In the genomic region with DNA sequence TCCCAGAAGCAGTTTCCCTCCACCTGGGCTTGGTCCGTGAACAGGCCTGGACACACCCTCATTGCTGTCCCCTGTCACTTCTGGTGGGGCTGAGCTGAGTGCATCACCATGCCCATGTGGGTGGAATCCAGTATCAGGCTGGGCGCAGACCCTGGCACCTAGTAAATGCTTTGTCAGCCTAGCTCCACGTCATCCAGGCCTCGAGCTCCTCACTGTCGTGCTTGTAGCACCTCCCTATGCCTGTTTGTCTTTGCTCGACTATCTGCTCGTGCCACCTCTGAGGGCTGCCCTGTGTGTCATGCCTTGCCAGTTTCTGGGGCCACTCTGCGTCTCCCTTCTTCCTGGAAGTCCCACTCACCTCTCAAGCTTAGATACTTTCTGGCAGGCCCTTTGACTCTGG, we compare ENCODE assay signal across 11 mouse cellular contexts. TPM values are rescaled to one million over a fixed set of nuclear protein-coding genes. Genes with fewer than 3 reads are reported as not detected.
DNase-seq lines count a peak whose midpoint lies in the region; ATAC-seq and TF ChIP-seq lines count a peak whose summit lies in the region.
"Had no signal": no experiment of that assay in that cellular context is flagged by ENCODE, and none has a peak within 500 bp of the region (broad histone marks: within the 10 kb centered on the region; RNA-seq: fewer than 3 reads in every experiment).

No protein-coding gene starts in this region.

- H3K27ac ChIP-seq in heart, embryonic 13.5 days (replicated peaks), result peak overlapping the region; percentile 89
- 0 out of 2 replicates have a peak overlapping the region, but pooled peaks have one; percentile 1 for H3K27ac ChIP-seq in embryonic facial prominence, embryonic 15.5 days (replicated peaks)
- peak overlapping the region; percentile 56 for H3K27ac ChIP-seq in liver, embryonic 13.5 days
- no peak overlapping the region for H3K27ac ChIP-seq in midbrain, embryonic 16.5 days (ENCODE audit: low read length)

- peak overlapping the region; percentile 84 for H3K4me2 ChIP-seq in heart, embryonic 13.5 days
- no peak overlapping the region for H3K4me2 ChIP-seq in embryonic facial prominence, embryonic 15.5 days (replicated peaks)
- peak overlapping the region; percentile 96 for H3K4me2 ChIP-seq in liver, embryonic 13.5 days
- no peak overlapping the region for H3K4me2 ChIP-seq in midbrain, embryonic 16.5 days (ENCODE audit: low read length)

- H3K9me3 ChIP-seq in heart, embryonic 13.5 days, result no peaks in the 10 kb centered on the region
- no peaks in the 10 kb centered on the region for H3K9me3 ChIP-seq in G1E (replicated peaks)
- H3K9me3 ChIP-seq in embryonic facial prominence, embryonic 15.5 days (replicated peaks), result no peaks in the 10 kb centered on the region
- H3K9me3 ChIP-seq in liver, embryonic 13.5 days (replicated peaks), result no peaks in the 10 kb centered on the region
- no peaks in the 10 kb centered on the region for H3K9me3 ChIP-seq in midbrain, embryonic 16.5 days (replicated peaks; ENCODE audit: control insufficient read depth, low read length, poor library complexity, severe bottlenecking)

- H3K4me3 ChIP-seq in heart, embryonic 13.5 days, result no peak overlapping the region; the same call in 1 of the 2 replicates
- 0 out of 2 replicates have a peak overlapping the region, but pooled peaks have one; percentile 5 for H3K4me3 ChIP-seq in G1E (ENCODE audit: low read depth, low read length)
- no peak overlapping the region for H3K4me3 ChIP-seq in embryonic facial prominence, embryonic 15.5 days (replicated peaks)
- peak overlapping the region; percentile 0; the same call in 1 of the 2 replicates for H3K4me3 ChIP-seq in liver, embryonic 13.5 days (replicated peaks)
- no peak overlapping the region for H3K4me3 ChIP-seq in midbrain, embryonic 16.5 days (ENCODE audit: low read depth, low read length)

- TF ChIP-seq CTCF in G1E (IDR thresholded peaks at IDR 0.05; ENCODE audit: low read depth, low read length), result no peak

- peak overlapping the region; percentile 96 for H3K9ac ChIP-seq in heart, embryonic 13.5 days
- no peak overlapping the region for H3K9ac ChIP-seq in embryonic facial prominence, embryonic 15.5 days
- H3K9ac ChIP-seq in liver, embryonic 13.5 days, result peak overlapping the region; percentile 51
- no peak overlapping the region for H3K9ac ChIP-seq in midbrain, embryonic 16.5 days (ENCODE audit: low read depth, low read length)

- no peak for DNase-seq in heart, adult 9 months (ENCODE audit: low spot score in 2 of 2)
- DNase-seq in G1E (ENCODE audit: low spot score), result no peak
- DNase-seq in liver, embryonic 13.5 days, result peak; percentile 42
- DNase-seq in urinary bladder, postnatal 25 days (ENCODE audit: low spot score), result no peak
- no peak for DNase-seq in right cerebral cortex, adult 18-20 months
- DNase-seq: kidney, postnatal 10 days had no signal

- no peaks in the 10 kb centered on the region for H3K27me3 ChIP-seq in heart, embryonic 13.5 days (replicated peaks)
- H3K27me3 ChIP-seq in G1E (ENCODE audit: insufficient read depth, low read length), result no peaks in the 10 kb centered on the region
- no peaks in the 10 kb centered on the region for H3K27me3 ChIP-seq in embryonic facial prominence, embryonic 15.5 days
- no peaks in the 10 kb centered on the region for H3K27me3 ChIP-seq in liver, embryonic 13.5 days
- no peaks in the 10 kb centered on the region for H3K27me3 ChIP-seq in midbrain, embryonic 16.5 days (ENCODE audit: control insufficient read depth, insufficient read depth, low read depth, low read length)
- H3K27me3 ChIP-seq: CH12.LX had no signal

- H3K36me3 ChIP-seq in heart, embryonic 13.5 days, result no peaks in the 10 kb centered on the region
- peaks cover 50% of the 10 kb centered on the region for H3K36me3 ChIP-seq in G1E (replicated peaks)
- no peaks in the 10 kb centered on the region for H3K36me3 ChIP-seq in embryonic facial prominence, embryonic 15.5 days
- H3K36me3 ChIP-seq in liver, embryonic 13.5 days, result no peaks in the 10 kb centered on the region; the same call in 1 of the 2 replicates
- H3K36me3 ChIP-seq in midbrain, embryonic 16.5 days (ENCODE audit: control insufficient read depth, insufficient read depth, low read length), result no peaks in the 10 kb centered on the region

- peaks cover 83% of the 10 kb centered on the region for H3K4me1 ChIP-seq in heart, embryonic 13.5 days
- H3K4me1 ChIP-seq in G1E (ENCODE audit: insufficient read depth, low read depth, low read length), result peaks cover 55% of the 10 kb centered on the region
- peaks cover 45% of the 10 kb centered on the region for H3K4me1 ChIP-seq in embryonic facial prominence, embryonic 15.5 days
- H3K4me1 ChIP-seq in liver, embryonic 13.5 days (replicated peaks), result peaks cover 90% of the 10 kb centered on the region
- H3K4me1 ChIP-seq in midbrain, embryonic 16.5 days (ENCODE audit: control insufficient read depth, insufficient read depth, low read length), result peaks cover 40% of the 10 kb centered on the region

- WGBS in heart, embryonic 13.5 days, result 59% methylated on average over 8 of the region's 8 CpGs
- 82% methylated on average over 8 of the region's 8 CpGs for WGBS in embryonic facial prominence, embryonic 15.5 days
- 48% methylated on average over 8 of the region's 8 CpGs for WGBS in liver, embryonic 13.5 days (ENCODE audit: insufficient replicate concordance)
- 90% methylated on average over 8 of the region's 8 CpGs for WGBS in midbrain, embryonic 16.5 days

- no peak for ATAC-seq in heart, embryonic 13.5 days (ENCODE audit: extremely low read depth, insufficient number of reproducible peaks, low FRiP score, low TSS enrichment)
- no peak for ATAC-seq in G1E (ENCODE audit: extremely low read depth, insufficient number of reproducible peaks, low FRiP score, poor library complexity, severe bottlenecking)
- ATAC-seq in embryonic facial prominence, embryonic 15.5 days (ENCODE audit: insufficient number of reproducible peaks, low FRiP score, low TSS enrichment, low read depth), result no peak
- ATAC-seq in liver, embryonic 13.5 days (ENCODE audit: low read depth), result peak; percentile 13
- no peak for ATAC-seq in midbrain, embryonic 16.5 days
- ATAC-seq: forebrain, embryonic 16.5 days had no signal

RNA-seq across cellular contexts. Expression of gene Bicd2, which starts 3.2 kb away (rescaled TPM):
- polyA plus RNA-seq in heart, embryonic 13.5 days (2015; fragmentation: Nextera tagmentation; extraction: Ambion mirVana), result 38.7 and 40.6 TPM in 2 replicates
- total RNA-seq in G1E (2014; fragmentation: Nextera tagmentation) (11.5 and 19.5 TPM in 2 replicates), G1E (2017) (19.2 and 19.9 TPM in 2 replicates)
- polyA plus RNA-seq in G1E (2012), result 10.7 and 11.6 TPM in 2 replicates
- 36.0 and 38.7 TPM in 2 replicates for polyA plus RNA-seq in embryonic facial prominence, embryonic 15.5 days (2015; fragmentation: Nextera tagmentation; extraction: Ambion mirVana)
- polyA plus RNA-seq in liver, embryonic 13.5 days (2015; fragmentation: Nextera tagmentation; extraction: Ambion mirVana), result 9.0 and 10.5 TPM in 2 replicates
- 26.2 and 28.3 TPM in 2 replicates for polyA plus RNA-seq in midbrain, embryonic 16.5 days (2015; fragmentation: Nextera tagmentation; extraction: Ambion mirVana)

RNA-seq across cellular contexts. Expression of gene Fgd3, which starts 24.5 kb away (rescaled TPM):
- 0.05 and 0.23 TPM in 2 replicates for polyA plus RNA-seq in heart, embryonic 13.5 days (2015; fragmentation: Nextera tagmentation; extraction: Ambion mirVana)
- total RNA-seq in G1E (2014; fragmentation: Nextera tagmentation) (3.9 and 4.7 TPM in 2 replicates), G1E (2017) (11.0 and 11.2 TPM in 2 replicates)
- polyA plus RNA-seq in G1E (2012), result 3.6 and 4.1 TPM in 2 replicates
- polyA plus RNA-seq in embryonic facial prominence, embryonic 15.5 days (2015; fragmentation: Nextera tagmentation; extraction: Ambion mirVana), result 0.45 and 0.65 TPM in 2 replicates
- 0.37 and 0.39 TPM in 2 replicates for polyA plus RNA-seq in liver, embryonic 13.5 days (2015; fragmentation: Nextera tagmentation; extraction: Ambion mirVana)
- polyA plus RNA-seq in midbrain, embryonic 16.5 days (2015; fragmentation: Nextera tagmentation; extraction: Ambion mirVana), result 2.7 and 3.2 TPM in 2 replicates

Comparison
In these comparisons a context has a peak if more than half of its experiments do, and no peak if none do; other contexts are left out.
1. H3K4me2 ChIP-seq: peak in heart, embryonic 13.5 days (single experiment) and liver, embryonic 13.5 days (single experiment); none in embryonic facial prominence, embryonic 15.5 days (single experiment) and midbrain, embryonic 16.5 days (single experiment).
2. H3K4me3 ChIP-seq: peak in G1E (single experiment) and liver, embryonic 13.5 days (single experiment); none in heart, embryonic 13.5 days (single experiment), embryonic facial prominence, embryonic 15.5 days (single experiment) and midbrain, embryonic 16.5 days (single experiment).
3. H3K9ac ChIP-seq: peak in heart, embryonic 13.5 days (single experiment) and liver, embryonic 13.5 days (single experiment); none in embryonic facial prominence, embryonic 15.5 days (single experiment) and midbrain, embryonic 16.5 days (single experiment).